Mouse (Mus musculus) heart, postnatal 0 days (tissue): ENCODE results near the gene Vav3. TPM values are rescaled to one million over a fixed set of nuclear protein-coding genes. Genes with fewer than 3 reads are reported as not detected.
A peak's percentile ranks its signal among the peaks of the same experiment; 100 is the strongest.

Experiments
- ATAC-seq: fragments of 200-750 bp; cut with Nextera tagmentation; 2 replicates; pipeline ENCODE4 v1.8.0; 2017; ENCODE audit warnings: low read depth, moderate number of reproducible peaks, moderate library complexity; ENCODE audit not compliant: insufficient read depth
- DNase-seq: peaks from one replicate; pipeline ENCODE4 v3.0.0-alpha.2; 2016; ENCODE audit warnings: low spot score
- H3K27ac ChIP-seq: fragments of 300-500 bp; sonication (generic); 2 replicates; pipeline ENCODE4 v1.5.1; 2014; ENCODE audit warnings: low read depth, mild to moderate bottlenecking
- H3K27me3 ChIP-seq: fragments of 300-500 bp; sonication (generic); 2 replicates; pipeline ENCODE4 v1.6.1; 2014; ENCODE audit warnings: low read length, mixed read lengths; ENCODE audit not compliant: control insufficient read depth, insufficient read depth
- H3K36me3 ChIP-seq: fragments of 300-500 bp; sonication (generic); replicated peaks from 2 replicates; pipeline ENCODE4 v1.6.1; 2014; ENCODE audit warnings: low read length, mixed read lengths; ENCODE audit not compliant: control insufficient read depth, insufficient read depth
- H3K4me1 ChIP-seq: fragments of 300-500 bp; sonication (generic); 2 replicates; pipeline ENCODE4 v1.6.1; 2014; ENCODE audit warnings: antibody characterized with exemption; ENCODE audit not compliant: control insufficient read depth, insufficient read depth
- H3K4me2 ChIP-seq: fragments of 300-500 bp; sonication (generic); 2 replicates; pipeline ENCODE4 v1.6.1; 2014; ENCODE audit warnings: low read depth, mild to moderate bottlenecking, low read length, moderate library complexity
- H3K4me3 ChIP-seq: fragments of 300-500 bp; sonication (generic); 2 replicates; pipeline ENCODE4 v1.5.1; 2014; ENCODE audit warnings: low read depth, low read length
- H3K9ac ChIP-seq: fragments of 300-500 bp; sonication (generic); replicated peaks from 2 replicates; pipeline ENCODE4 v1.6.1; 2014; ENCODE audit warnings: low read depth, low read length, mixed read lengths
- H3K9me3 ChIP-seq: fragments of 300-500 bp; sonication (generic); replicated peaks from 2 replicates; pipeline ENCODE4 v1.6.1; 2016; ENCODE audit warnings: low read length; ENCODE audit not compliant: control insufficient read depth
- CTCF ChIP-seq: IDR thresholded peaks from 2 replicates; pipeline ENCODE4 v1.5.1; 2016; ENCODE audit warnings: antibody characterized with exemption, control low read depth, low read depth
- EP300 ChIP-seq: IDR thresholded peaks from 2 replicates; pipeline ENCODE4 v1.6.1; 2016; ENCODE audit warnings: antibody characterized with exemption, low read depth
- WGBS: fragments of 180-500 bp; shearing (Covaris S2); extraction: QIAGEN DNeasy Blood & Tissue Kit; methylation state at CpG from one replicate; pipeline ENCODE4 v1.1.7; 2014; 5-methylcytosine and 5-hydroxymethylcytosine counted together
- polyA plus RNA-seq: library from polyadenylated mRNA; unstranded; fragments of >200 nt; fragmentation: Nextera tagmentation; extraction: Ambion mirVana; gene quantifications from 2 replicates; pipeline ENCODE4 v1.2.1, GENCODE M21; 2015
- total RNA-seq: library from RNA; depleted of rRNA; stranded (reverse); fragments of >200 nt; gene quantifications from 2 replicates; pipeline ENCODE4 v1.2.3, GENCODE M21; 2014; ENCODE audit warnings: low replicate concordance

The Vav3 gene
- total and polyA plus RNA-seq, 2 experiments from 2014 or later: 5.1 to 25.0 TPM

DNA sequence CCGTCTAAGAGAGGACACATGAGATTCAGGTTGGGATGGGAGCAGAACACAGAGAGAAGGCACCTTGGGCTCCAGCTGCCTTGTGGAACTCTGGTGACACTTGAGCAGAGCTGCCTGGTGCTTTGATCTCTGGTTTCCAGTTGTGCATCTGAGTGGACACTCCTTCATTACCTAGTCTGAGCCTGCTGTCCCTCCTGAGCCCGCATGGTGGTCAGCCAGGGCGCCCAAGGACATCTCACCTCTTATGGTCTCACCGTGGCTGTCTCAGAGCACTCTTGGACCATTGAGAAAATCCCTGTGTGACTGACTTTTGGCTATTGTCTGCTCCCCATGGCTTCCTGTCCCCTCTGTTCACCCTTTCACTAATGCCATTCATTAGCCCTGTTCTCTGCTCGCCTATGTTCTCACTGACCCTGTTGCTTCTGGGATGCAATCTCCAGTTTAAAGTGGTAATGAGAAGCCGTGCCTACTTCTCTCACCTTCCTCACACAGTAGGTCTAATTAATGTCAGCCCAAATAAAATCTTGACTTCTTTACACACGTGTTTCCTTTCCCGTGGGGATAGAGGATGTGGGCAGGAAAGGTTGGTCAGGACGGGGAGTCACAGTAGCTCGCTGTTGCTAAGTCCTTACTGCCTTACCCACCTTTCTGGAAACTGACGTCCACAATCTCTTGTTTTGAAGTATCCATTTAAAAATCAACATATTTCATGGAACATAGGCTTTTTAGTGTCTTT lies 150.3 kb downstream of the Vav3 start:
- H3K27me3 ChIP-seq: no peaks in the 10 kb centered on the region
- TF ChIP-seq CTCF (no peak), EP300 (no peak)
- no peak overlapping the region for H3K27ac ChIP-seq
- no peak overlapping the region for H3K4me2 ChIP-seq
- H3K9me3 ChIP-seq: no peaks in the 10 kb centered on the region
- no peak for DNase-seq
- H3K36me3 ChIP-seq: no peaks in the 10 kb centered on the region
- 60% methylated on average over 11 of the region's 11 CpGs for WGBS
- H3K9ac ChIP-seq: no peak overlapping the region
- H3K4me1 ChIP-seq: no peaks in the 10 kb centered on the region
- H3K4me3 ChIP-seq: no peak overlapping the region
- ATAC-seq: no peak

DNA sequence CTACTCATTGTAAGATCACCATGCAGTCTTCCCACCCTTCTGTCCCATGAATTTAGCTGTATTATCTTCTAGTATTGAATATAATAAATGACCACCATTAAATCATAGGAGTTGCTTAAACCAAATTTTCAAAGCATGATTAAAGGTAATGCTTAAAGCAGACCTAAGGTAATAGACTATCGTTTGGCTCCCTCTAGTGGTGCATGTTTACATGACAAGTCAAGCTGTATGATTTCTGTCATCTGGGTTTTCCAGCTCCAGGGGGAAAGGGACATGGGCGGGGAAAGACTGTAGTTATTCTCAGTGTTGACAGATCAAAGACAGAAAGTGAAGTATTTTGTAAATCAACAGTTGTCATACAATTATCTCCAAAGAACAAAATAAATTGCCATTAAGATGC lies 151.1 kb downstream of the Vav3 start:
- WGBS: 1% methylated on average over 2 of the region's 2 CpGs

DNA sequence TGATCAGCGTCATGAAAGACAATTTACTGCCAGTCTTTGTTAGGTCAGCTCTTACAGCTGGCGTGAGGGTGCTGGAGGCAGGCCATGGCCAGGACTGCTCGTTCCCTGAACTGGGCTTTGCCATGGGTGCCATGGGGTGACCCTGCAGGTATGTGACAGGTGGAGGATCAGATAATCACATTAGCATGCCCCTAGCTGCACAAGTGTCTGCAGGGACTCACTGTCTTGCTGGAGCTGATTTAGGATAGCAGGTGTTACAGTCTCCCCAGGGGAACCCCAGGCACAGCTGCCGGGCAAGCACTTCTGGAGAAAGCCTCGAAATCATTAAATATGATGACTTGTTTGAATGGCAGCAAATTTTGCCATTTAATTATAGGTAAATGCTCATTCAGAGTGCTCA lies 156.0 kb downstream of the Vav3 start:
- Histone ChIP-seq H3K27ac (no peak overlapping the region), H3K36me3 (no peaks in the 10 kb centered on the region), H3K9ac (no peak overlapping the region), H3K4me3 (no peak overlapping the region), H3K27me3 (no peaks in the 10 kb centered on the region), H3K4me2 (no peak overlapping the region), H3K4me1 (no peaks in the 10 kb centered on the region), H3K9me3 (no peaks in the 10 kb centered on the region)
- DNase-seq (no peak), ATAC-seq (no peak)
- TF ChIP-seq CTCF (no peak), EP300 (no peak)
- 81% methylated on average over 5 of the region's 5 CpGs for WGBS

More for the DNA sequence above, 151.1 kb downstream of the Vav3 start:
- Histone ChIP-seq H3K4me2 (no peak overlapping the region), H3K36me3 (no peaks in the 10 kb centered on the region), H3K27ac (no peak overlapping the region), H3K4me3 (no peak overlapping the region), H3K4me1 (no peaks in the 10 kb centered on the region), H3K27me3 (no peaks in the 10 kb centered on the region), H3K9me3 (no peaks in the 10 kb centered on the region), H3K9ac (no peak overlapping the region)
- DNase-seq (peak; percentile 54), ATAC-seq (peak; percentile 33; the same call in 1 of the 2 replicates)
- TF ChIP-seq EP300: no peak
- TF ChIP-seq CTCF: peak; percentile 88

DNA sequence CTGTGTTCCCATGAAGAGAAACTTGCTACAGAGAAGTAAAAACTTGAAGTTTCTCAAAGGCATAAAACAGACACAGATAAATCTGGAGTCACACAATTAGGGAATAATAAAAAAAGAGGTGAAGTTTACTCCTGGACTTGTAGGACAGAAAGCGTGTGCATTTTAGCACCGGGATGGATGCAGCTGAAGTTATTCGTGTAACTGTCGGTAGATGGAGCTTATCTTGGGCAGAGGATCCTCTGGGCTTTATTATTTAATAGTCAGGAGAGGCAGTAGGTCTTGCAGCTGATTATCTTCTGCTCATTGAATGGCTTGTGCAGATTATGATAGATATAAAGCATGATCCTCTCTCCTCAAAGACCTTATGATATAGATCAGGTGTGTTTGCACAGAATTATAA lies 156.6 kb downstream of the Vav3 start:
- DNase-seq (no peak), ATAC-seq (no peak)
- H3K4me3 ChIP-seq: no peak overlapping the region
- H3K4me2 ChIP-seq: no peak overlapping the region
- 67% methylated on average over 4 of the region's 4 CpGs for WGBS
- H3K4me1 ChIP-seq: no peaks in the 10 kb centered on the region
- no peak overlapping the region for H3K9ac ChIP-seq
- no peaks in the 10 kb centered on the region for H3K9me3 ChIP-seq
- no peak overlapping the region for H3K27ac ChIP-seq
- TF ChIP-seq EP300 (no peak), CTCF (no peak)
- no peaks in the 10 kb centered on the region for H3K27me3 ChIP-seq
- H3K36me3 ChIP-seq: no peaks in the 10 kb centered on the region

DNA sequence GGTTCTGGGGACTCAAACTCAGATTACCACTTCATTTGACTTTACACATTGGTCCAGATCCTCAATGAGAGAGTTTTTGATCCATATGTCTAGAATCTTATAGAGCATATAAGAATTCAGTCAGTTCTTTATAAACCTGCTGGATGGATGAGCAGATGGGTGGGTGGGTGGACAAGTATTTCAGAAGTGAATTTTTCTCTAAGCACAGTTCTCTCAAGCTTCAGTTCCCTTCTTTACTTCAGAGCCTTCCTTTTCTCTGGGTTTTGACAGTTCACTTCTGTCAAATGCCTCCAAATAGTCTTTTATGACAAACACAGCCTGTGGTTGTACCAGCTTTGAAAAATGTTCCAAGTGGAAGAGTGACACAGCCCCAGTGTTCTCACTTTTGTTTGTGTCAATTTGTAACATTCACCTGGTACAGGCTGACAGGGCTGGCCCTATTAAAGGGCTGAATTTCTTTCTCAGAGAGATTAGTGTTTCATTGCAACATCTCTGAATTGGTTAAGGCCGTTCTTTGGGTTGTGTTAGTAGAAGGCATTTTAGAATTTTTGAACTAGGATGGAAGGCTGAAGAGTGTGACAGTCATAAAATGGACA lies 159.5 kb downstream of the Vav3 start:
- Histone ChIP-seq H3K9ac (no peak overlapping the region), H3K4me1 (no peaks in the 10 kb centered on the region), H3K27me3 (no peaks in the 10 kb centered on the region), H3K4me2 (no peak overlapping the region), H3K36me3 (0 out of 2 replicates have a peak, but pooled peaks cover 3% of the 10 kb centered on the region), H3K9me3 (no peaks in the 10 kb centered on the region), H3K27ac (no peak overlapping the region), H3K4me3 (no peak overlapping the region)
- 85% methylated on average over 1 of the region's 1 CpGs for WGBS
- DNase-seq: no peak
- TF ChIP-seq CTCF: no peak
- no peak for ATAC-seq

DNA sequence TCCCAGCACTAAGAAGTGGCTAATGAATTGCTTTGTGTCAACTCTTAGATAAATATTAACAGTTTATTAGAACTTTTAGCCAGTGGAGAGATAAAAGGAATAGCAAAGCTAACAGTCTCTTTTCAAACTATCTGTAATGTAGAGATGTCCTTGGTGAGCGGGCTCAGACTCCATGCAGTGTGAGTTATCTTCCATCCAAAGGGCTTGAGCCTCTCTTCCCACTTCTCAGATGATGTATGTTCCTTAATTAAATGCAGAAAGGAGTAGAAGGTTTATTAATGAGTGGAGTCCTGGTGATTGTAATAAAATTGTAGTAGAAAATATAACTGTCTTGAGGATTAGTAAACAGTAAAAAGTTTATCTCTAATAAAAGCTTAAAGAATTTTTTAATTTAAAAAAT lies 169.3 kb downstream of the Vav3 start:
- no peak for ATAC-seq
- H3K9me3 ChIP-seq: no peaks in the 10 kb centered on the region
- TF ChIP-seq CTCF: no peak
- TF ChIP-seq EP300: no peak
- H3K36me3 ChIP-seq: no peaks in the 10 kb centered on the region
- no peak overlapping the region for H3K4me2 ChIP-seq
- WGBS: 76% methylated on average over 1 of the region's 1 CpGs
- no peak overlapping the region for H3K4me3 ChIP-seq
- no peak overlapping the region for H3K27ac ChIP-seq
- DNase-seq: no peak
- no peaks in the 10 kb centered on the region for H3K27me3 ChIP-seq
- H3K4me1 ChIP-seq: no peaks in the 10 kb centered on the region
- H3K9ac ChIP-seq: no peak overlapping the region
